Mouse (Mus musculus) brain, embryonic 18.5 days (tissue): ENCODE results near the gene Cd28.

Source experiments
- DNase-seq: peaks from one replicate; pipeline ENCODE4 v3.0.0-alpha.2; 2012; ENCODE audit warnings: low read depth, low spot score

The Cd28 gene

DNA sequence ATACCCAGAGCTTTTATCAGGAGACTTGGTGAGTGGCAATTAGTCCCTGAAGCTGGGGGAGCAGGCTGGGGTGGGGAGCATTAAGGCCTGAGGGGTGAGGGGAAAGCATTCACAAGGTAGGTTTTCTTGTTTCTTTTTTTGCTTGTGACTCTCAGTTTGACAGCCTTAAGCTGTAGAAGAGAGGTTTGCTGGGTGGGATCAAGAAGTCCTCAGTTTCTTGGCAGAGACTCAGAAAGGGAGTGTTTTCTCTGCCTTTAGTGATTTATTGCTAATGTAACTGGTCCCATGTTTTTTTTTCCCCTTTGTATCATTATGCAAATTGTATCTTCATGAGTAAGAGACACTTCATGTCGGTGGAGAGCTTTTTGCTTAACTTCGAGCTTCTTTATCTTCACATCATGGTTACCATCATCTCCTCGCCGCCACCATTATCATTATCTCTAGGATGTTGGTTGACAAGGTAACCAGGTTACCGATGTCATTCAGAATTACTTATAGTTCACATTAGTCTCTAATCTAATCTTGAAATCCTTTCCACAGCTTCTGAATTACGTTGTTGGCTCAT lies 33.7 kb downstream of the Cd28 start:
- no peak for DNase-seq

DNA sequence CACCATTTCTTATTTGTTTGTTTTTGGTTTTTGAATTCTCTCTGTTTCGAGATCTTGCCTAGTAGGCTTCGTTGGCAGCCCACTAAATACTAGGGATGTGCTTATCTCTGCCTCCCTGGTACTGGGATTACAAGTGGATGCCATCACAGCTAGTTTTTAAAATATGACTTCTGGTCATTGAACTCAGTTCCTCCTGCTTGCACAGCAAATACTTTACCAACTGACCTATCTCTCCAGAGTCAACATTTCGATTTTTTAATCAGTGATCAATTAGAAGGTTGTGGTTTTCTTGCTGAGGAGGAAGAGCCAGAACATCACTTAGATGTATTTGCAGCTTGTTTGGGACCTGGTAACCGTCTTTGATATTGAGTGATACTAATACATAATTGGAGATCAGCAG lies 34.4 kb downstream of the Cd28 start:
- no peak for DNase-seq

DNA sequence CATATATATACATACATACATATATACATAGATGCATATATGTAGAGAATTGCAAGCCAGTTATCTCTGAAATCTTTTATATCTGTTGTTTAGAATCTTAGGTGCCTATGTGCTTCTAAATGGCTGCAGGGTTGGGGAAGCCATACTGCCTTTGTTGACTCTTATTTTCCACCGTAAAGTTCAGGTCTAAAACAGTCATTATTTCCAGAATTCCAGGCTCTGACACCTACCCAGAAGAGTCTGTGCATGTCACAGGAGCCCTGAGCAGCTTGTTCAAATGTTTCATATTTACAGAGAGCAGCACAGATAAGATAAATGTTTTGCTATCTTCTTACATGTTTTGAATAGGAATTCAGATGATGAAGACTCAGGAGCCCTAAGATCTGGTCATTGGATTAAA lies 36.4 kb downstream of the Cd28 start:
- DNase-seq, result no peak

DNA sequence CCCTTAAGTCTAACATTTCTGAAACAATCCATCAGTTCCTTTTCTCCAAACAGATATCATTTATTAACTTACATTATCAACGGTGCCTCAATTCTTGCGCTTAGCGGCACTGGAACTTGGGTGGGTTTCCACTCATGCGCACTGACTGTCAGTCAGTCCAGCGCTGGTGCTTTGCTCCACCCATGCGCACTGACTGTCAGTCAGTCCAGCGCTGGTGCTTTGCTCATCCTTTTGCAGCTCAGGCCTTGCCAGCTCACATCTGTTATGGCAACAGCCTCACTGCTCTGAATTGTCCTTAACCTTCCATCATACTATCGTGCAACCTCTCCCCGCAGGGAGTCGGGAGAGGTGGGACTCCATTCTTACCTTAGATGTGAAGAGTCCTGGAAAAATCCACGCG lies 37.4 kb downstream of the Cd28 start:
- no peak for DNase-seq

DNA sequence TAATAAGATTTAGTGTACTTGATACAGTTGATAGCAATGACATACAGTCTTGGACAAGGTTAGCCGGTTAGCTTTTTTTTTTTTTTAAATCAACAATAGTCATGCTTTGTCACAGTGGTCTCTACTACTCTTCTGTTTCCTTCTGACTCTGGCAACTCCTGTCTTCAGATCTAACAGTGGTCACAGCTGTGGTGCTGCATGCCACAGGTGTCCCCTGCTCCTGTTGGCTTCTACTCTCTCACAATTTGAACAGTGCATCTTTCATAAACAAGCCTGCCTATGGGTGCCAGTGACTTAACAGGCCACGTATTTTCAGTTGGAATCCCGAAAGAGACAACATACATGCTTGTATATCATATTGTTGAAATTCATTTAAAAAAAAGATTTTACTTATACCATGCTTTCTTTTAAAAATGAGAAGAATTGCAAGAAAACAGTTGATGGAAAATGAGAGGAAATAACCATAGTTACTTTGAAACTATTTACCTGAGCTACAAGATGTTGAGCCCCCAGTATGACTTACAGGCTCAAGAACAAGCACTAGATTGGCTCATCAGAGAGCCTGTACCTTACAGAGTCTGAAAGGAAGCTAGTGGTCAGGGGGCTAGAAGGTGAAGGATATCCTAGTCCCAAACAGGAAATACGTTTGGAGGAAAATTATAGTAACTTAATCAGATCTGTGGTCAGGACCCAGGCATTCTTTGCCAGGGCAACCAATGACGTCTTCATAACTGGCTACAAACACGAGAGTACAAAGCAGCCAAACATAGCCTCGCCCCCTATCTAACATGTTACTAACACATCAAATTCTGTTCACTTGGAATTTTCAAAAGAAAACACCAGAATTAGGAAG lies 39.0 kb downstream of the Cd28 start:
- DNase-seq, result no peak

DNA sequence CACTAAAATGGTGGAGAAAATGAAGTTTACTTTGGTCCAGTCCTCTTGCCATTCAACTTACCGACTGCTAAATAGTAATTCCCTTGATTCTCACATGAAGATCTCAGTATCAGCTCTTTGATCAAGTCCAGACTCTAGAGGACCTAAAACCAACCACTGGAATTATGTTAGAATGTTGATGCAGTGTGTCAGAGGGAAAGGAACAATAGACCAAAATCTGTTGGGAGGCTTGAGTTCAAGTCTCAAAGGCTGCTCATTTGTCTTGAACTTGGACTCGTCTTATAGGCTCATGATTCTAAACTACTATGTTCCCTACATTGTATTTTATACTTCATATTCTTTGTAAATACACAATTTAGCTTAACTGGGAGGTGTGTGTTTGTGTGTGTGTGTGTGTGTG lies 41.0 kb downstream of the Cd28 start:
- DNase-seq, result no peak

DNA sequence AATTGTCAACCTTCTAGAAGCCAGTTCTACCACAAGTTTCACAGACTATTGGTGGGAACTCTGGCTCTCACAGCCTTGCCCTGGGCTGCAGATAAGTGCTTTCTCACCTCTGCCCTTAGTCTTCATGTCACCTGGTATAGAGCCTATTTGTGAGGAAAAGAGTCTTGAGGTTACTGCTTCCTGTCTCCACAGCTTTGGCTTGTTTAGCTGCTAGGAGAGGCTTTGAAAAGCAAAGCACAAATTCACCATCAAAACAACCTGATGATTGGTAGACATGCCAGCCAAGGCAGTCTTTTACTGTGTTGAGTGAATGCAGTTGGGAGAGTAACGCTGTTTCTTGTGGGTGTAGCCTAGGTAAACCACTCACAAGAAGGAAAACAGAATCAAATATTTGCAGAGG lies 41.6 kb downstream of the Cd28 start:
- no peak for DNase-seq

DNA sequence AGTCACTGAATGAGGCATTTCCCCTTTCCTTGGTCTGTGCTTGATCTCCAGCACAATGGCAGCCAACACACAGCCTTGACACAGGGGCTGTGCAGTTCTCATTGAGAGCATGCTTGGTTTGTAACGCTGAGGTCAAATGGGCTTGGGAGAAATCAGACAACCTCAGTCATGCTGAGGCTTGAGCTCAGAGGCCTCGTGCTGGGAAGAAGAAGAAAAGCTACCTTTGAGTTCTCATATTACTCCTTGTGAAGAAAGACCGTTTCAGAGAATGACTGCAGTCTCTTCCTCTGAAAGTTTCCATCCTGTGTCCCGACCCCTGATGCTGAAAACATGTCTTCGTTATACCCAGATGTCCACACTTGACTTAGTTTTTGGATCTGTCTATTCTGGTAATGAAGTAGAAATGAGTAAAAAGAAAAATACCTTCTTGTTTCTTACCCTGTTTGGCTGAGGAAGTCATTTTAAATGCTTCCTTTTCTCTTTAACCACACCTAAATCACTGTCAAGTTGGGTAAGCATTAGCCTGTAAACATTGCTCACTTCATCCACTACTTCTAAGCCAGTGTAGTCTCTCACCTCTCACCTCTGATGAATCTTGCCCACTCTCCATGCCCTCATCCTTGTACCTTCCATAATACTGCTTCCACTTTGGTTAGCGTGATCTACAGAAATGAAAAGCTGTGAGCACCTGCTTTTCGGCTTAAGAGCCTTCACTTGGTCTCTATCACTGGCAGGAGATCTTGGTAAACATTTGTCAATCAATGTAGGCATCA lies 43.1 kb downstream of the Cd28 start:
- no peak for DNase-seq

DNA sequence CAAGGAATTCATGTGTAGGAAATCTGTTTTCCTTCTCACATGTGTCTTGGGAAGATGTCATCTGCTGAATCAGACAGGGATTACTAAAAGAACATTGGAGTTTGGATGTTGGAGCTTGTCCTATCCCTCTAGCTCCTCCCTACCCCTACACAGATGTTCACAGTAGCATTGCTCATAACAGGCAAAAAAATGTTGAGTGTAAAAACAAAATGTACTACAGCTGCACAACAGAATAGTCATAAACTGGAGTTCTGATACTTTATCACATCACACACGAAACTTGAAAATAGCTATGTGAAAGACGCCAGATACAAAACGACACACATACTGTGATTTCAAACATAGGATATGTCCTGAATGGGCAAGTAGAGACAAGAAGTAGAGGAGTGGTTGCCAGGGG lies 43.9 kb downstream of the Cd28 start:
- DNase-seq, result no peak

DNA sequence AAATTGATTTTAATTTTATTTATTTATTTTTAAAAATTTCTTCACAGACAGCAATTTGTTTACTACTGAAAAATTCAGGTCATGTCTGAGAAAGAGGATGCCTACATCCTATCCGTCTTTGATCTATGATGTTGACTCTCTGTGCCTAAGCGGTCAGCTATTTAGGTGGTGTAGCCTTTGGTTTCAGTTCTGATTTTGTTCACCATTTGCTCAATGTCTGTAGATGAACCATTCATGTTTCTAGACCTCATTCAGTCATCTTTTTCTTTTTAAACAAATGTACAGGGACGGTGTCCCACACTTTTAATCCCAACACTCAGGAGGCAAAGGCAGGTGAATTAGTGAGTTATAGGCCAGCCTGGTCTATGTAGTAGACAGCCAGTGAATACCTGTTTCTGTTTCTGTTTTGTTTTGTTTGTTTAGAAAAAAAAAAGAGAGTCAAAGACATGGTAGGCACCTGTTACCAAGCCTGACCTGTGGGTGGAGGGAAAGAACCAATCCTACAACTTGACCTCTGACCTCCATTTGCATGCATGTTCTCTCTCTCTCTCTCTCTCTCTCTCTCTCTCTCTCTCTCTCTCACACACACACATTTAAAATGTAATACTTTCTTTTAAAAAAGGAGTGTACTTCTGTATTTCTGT lies 45.0 kb downstream of the Cd28 start:
- no peak for DNase-seq

DNA sequence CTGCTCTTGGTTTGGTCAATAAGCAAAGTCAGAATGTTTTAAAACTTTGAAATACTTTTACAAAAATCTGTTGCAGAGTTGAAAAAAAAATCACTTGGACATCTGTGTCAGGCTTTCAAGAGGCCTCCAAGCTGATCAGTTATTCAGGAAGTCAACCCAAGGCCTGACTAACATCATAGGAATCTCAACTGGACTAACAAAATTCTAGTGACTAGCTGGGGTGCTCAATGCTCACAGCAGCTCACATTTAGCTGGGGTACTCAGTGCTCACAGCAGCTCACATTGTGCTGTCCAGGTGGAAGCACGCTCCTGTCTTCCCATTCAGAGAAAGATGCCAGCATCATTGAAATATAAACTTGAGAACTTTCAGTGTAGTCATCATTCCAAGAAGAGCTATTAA lies 45.9 kb downstream of the Cd28 start:
- DNase-seq, result no peak

DNA sequence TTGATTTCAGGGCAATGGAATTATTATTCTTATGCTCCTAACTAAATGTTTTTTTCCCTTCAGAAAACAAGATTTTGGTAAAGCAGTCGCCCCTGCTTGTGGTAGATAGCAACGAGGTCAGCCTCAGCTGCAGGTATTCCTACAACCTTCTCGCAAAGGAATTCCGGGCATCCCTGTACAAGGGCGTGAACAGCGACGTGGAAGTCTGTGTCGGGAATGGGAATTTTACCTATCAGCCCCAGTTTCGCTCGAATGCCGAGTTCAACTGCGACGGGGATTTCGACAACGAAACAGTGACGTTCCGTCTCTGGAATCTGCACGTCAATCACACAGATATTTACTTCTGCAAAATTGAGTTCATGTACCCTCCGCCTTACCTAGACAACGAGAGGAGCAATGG lies 46.3 kb downstream of the Cd28 start:
- DNase-seq, result no peak

DNA sequence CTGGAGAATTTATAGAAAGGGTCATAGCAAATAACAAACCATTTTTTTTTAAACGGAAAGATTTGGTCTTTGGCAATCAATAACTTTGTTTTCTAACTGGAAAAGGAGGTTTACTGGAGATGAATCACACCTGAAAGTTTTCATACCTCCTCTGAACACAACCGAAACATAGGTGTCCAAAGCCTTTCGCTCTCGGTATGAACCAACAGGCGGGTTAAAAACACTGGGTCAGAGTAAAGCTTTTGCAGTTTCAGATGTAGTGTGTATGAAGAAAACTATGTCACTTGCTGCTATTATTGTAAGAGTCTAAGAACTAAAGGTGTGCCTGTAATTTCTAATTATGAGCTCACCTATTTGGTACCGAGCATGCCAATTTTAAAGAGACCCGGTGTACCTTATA lies 55.2 kb downstream of the Cd28 start:
- no peak for DNase-seq

DNA sequence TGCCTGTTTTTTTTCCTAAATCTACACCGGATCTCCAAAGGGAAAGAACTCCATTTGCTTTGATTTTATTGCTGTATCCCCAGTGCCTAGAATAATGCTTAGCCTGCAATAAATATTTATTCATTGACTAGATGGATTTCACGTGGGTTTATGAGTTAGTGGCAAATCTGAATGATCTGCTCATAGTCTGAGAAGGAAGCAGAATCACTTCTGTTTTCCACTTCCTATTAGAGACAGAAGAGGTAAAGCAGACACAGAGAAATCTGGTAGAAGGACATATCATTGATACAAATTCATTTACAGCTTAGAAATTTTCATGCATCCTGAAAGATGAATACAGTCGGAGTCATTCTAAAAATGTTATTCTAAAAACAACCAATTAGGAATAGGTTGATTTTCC lies 56.6 kb downstream of the Cd28 start:
- no peak for DNase-seq

DNA sequence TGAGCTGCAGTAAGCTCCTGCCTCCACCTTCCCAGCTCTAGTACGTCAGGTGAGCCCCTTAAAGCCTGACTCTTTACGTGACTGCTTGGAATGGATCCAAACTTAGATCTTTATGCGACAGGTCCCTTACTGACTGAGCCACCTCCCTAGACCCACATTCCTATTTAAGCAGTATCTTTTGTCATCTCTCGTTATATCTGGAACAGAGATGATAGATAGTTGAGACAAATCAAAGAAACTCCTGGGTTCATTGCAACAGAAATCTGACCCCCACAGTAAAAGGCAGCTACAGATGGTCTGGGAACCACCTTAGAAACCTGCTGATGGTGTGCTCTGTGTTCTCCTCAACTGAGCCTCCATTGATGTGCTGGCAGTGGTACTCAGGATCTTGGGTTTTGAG lies 59.6 kb downstream of the Cd28 start:
- no peak for DNase-seq

DNA sequence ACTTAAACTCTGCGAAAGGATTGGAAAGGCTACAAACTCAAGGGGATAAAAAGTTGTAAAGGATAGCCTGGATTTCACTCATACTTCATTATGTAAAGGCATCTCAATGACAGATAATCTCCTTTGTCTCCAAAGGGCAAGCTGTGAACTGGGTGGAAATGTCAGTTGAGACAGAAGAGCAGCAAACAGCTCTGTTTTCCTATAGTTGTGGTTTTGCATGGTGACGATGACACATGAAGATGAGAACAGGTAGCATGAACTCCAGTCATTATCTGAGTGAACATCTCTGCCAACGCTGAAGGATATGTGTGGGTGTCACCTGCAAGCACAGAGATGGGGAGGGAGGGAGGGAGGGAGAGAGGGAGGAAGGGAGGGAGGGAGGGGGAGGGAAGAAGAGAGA lies 60.3 kb downstream of the Cd28 start:
- no peak for DNase-seq

DNA sequence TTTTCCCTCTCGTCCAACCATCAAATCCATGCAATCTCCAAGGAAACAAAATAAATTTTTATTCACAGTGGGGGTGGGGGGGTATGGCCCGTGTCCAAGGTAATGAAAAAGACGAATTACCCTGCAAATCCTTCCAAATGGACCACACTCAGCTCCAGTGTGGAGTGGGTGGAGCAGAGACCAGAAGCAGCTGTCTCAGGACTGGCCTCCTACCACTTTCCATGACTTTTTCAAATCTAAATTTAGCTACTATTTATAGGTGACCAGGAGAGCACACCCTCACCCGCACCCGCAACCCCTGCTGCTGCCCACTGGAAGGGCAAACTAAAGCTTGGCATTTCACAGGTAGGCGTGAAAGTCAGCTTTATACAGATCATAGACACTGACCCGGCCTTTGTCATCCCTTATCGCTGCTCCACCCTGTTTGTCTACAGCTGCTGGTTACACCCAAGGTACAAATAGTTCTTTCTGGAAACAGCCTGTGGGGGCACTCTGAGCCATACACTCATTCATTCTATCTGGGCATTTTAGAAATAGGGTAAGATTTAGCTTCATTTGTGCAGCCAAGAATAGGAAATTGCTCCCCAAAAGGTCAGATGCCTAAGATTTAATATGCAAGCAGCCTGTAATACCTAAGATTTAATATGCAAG lies 62.0 kb downstream of the Cd28 start:
- DNase-seq, result no peak

DNA sequence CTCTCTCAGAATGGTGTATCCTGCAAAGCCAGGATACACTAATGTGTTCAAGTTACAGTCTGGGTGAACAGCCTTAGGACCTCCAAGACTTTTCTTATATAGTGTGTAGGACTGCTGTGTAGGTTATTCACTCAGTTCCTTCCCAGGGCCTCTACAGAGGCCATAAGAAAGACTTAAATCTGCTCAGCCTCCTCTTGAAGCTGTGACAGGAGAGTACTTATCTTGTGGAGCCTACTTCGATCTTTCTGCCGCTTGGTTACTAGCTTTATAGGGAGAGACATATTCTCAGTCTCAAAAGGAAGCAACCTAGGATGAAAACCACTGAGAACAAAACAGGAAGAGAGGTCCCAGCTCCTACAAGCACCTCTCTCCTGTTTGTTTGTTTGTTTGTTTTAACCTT lies 62.6 kb downstream of the Cd28 start:
- DNase-seq, result no peak

DNA sequence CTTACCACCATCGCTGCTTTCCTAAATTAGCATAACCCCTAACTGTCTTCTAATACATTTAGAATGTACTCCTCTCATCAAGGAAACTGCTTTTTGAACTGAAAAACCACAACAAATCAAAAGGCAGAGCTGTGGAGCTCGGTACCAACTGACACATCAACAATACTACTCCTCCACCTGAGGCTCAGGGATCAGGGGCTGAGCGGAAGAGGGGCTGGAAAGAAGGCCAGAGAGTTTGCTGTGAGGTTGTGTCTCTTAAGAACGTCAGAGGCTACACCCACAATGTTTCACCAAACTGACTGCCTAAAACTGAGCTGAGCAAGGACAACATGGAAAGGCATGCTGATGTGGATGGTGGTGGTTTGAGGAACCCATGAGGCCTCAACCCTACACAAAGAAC lies 65.1 kb downstream of the Cd28 start:
- DNase-seq, result no peak

DNA sequence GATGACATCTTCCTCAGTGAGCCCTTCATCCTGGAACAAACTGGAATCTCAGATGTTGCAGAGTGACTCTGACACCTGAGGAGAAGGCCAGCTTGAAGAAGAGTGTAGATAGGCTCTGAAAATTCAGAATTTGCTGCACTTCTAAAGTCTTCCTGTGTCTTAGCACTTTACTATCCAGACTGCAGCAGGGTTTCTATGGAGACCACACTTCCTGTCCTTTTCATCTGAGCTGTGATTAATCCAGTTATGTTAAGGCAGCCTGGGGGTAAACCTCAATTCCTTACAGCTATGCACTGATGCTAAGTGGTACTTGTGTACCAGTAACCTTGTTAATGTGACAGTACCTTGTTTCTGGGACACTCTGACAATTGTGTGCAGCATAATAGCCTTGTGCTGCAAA lies 77.1 kb downstream of the Cd28 start:
- DNase-seq, result peak; percentile 24

DNA sequence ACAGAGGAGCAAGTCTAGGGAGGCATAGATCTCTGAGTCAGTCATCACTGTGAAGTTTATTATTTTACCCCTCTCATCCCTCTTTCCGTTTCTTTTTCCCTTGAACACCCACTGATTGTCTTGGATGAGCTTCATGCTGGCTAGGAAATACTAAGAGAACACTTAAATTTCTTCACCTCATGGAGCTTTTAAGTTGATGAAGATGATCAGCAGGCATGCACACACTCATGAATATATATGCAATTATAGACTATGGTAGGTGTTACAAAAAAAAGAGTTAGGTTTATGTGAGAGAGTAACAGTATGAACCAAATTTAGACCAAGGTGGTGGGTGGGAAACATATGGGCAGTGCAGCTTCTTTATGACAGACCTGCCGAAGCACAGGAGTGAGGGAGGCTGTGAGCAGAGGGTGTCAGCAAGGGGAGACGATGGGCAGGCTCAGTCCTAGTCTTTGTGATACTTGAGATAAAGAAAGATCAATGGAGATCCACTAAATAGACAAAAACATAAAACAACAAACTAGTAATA lies 79.1 kb downstream of the Cd28 start:
- DNase-seq, result no peak
